Mouse (Mus musculus): ENCODE measurements at regions not wholly inside any gene's neighbourhood (a gene's known extent, or its start where the extent isn't known, plus 50 kb on each side); places are given as distances from the start of the nearest gene placed in this dataset.

DNA sequence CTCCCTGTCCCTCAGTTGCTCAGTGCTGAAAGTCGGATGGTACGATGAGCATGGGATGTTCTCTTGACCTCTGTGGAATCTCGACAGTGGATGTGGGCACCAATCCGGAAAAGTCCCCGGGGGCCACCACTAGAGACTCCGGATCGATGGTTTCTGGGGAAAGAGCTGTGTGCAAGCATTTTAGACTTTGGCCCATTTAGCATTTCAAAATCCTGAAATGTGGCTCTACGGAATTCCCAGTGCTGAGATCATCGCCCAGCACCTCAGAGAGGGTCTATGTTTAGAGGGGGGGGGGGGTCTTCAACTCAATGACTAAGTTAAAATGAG is 68.6 kb downstream of the Tomm20 start:
- 63% methylated on average over 9 of the region's 9 CpGs for WGBS

GRCm38 (mm10) chr8:126876300-126877038 is 69.2 kb downstream of the Tomm20 start:
- H3K27ac ChIP-seq: no peak overlapping the region; the same call in 1 of the 2 replicates
- no peaks in the 10 kb centered on the region for H3K36me3 ChIP-seq
- no peak overlapping the region for H3K4me2 ChIP-seq
- no peaks in the 10 kb centered on the region for H3K27me3 ChIP-seq
- H3K9ac ChIP-seq: no peak overlapping the region
- peaks cover 40% of the 10 kb centered on the region for H3K4me1 ChIP-seq
- H3K4me3 ChIP-seq: no peak overlapping the region
- ATAC-seq (ENCODE audit: insufficient number of reproducible peaks, insufficient read depth, low FRiP score, low TSS enrichment, low read depth): no peak
- 27% methylated on average over 9 of the region's 9 CpGs for WGBS
- no peaks in the 10 kb centered on the region for H3K9me3 ChIP-seq

More for the DNA sequence above, 68.6 kb downstream of the Tomm20 start:
- H3K27me3 ChIP-seq: no peaks in the 10 kb centered on the region
- H3K9ac ChIP-seq: no peak overlapping the region
- no peak overlapping the region for H3K4me3 ChIP-seq
- ATAC-seq (ENCODE audit: insufficient number of reproducible peaks, insufficient read depth, low FRiP score, low TSS enrichment, low read depth): no peak
- no peaks in the 10 kb centered on the region for H3K36me3 ChIP-seq
- H3K4me2 ChIP-seq: no peak overlapping the region
- H3K4me1 ChIP-seq: peaks cover 35% of the 10 kb centered on the region
- no peaks in the 10 kb centered on the region for H3K9me3 ChIP-seq
- no peak overlapping the region; the same call in 1 of the 2 replicates for H3K27ac ChIP-seq

- Histone ChIP-seq H3K4me3 (no peak overlapping the region), H3K9me3 (no peaks in the 10 kb centered on the region), H3K27ac (peak overlapping the region; percentile 23; the same call in 1 of the 2 replicates), H3K9ac (no peak overlapping the region), H3K4me2 (no peak overlapping the region), H3K27me3 (no peaks in the 10 kb centered on the region), H3K4me1 (peaks cover 41% of the 10 kb centered on the region), H3K36me3 (no peaks in the 10 kb centered on the region)
- 84% methylated on average over 7 of the region's 7 CpGs for WGBS
- no peak for ATAC-seq (ENCODE audit: insufficient number of reproducible peaks, insufficient read depth, low FRiP score, low TSS enrichment, low read depth)
These were observed 70.0 kb downstream of the Tomm20 start for GRCm38 (mm10) chr8:126875491-126876155.

GRCm38 (mm10) chr8:126874846-126875245 is 70.8 kb downstream of the Tomm20 start:
- Histone ChIP-seq H3K27ac (no peak overlapping the region), H3K27me3 (no peaks in the 10 kb centered on the region), H3K36me3 (no peaks in the 10 kb centered on the region), H3K4me2 (no peak overlapping the region), H3K4me1 (peaks cover 41% of the 10 kb centered on the region), H3K9me3 (no peaks in the 10 kb centered on the region), H3K4me3 (no peak overlapping the region), H3K9ac (no peak overlapping the region)
- no peak for ATAC-seq (ENCODE audit: insufficient number of reproducible peaks, insufficient read depth, low FRiP score, low TSS enrichment, low read depth)
- WGBS: 96% methylated on average over 1 of the region's 1 CpGs

DNA sequence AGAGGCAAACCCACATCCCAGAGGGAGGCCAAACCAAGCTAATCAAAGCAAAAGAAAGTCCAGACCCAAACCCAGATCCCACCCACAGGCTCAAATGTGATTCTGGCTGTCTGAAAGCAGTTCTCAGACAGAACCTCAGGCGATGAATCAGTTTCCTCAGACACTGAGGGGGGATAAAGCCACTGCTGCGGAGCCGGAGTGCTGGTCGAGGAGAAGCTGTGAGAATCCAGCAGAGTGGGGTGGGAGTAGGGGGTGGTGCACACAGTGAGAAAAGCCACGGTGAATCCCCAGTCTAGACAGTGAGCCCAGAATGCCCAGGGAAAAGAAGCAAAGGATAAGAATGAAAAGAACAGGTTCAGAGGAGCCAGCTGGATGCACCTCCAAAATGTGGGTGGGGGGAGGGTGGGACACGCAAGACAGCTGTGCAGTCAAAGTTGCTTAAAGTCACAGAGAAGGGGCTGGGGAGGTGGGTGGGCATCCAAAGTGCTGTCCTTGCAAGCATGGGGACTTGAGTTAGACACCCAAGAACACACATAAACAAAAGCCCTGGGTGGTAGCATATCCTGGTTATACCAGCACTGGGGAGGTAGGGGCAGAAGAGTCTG is 71.4 kb downstream of the Tomm20 start:
- Histone ChIP-seq H3K4me2 (no peak overlapping the region), H3K4me1 (peaks cover 41% of the 10 kb centered on the region), H3K36me3 (no peaks in the 10 kb centered on the region), H3K9me3 (no peaks in the 10 kb centered on the region), H3K27me3 (no peaks in the 10 kb centered on the region), H3K4me3 (no peak overlapping the region), H3K9ac (no peak overlapping the region), H3K27ac (peak overlapping the region; percentile 81)
- WGBS: 45% methylated on average over 6 of the region's 6 CpGs
- ATAC-seq (ENCODE audit: insufficient number of reproducible peaks, insufficient read depth, low FRiP score, low TSS enrichment, low read depth): no peak

- no peak for ATAC-seq (ENCODE audit: insufficient number of reproducible peaks, insufficient read depth, low FRiP score, low TSS enrichment, low read depth)
- H3K36me3 ChIP-seq: no peaks in the 10 kb centered on the region
- H3K9me3 ChIP-seq: no peaks in the 10 kb centered on the region
- no peak overlapping the region for H3K4me3 ChIP-seq
- H3K27me3 ChIP-seq: no peaks in the 10 kb centered on the region
- no peak overlapping the region for H3K9ac ChIP-seq
- H3K27ac ChIP-seq: 0 out of 2 replicates have a peak overlapping the region, but pooled peaks have one; percentile 81
- WGBS: 54% methylated on average over 7 of the region's 7 CpGs
- peaks cover 41% of the 10 kb centered on the region for H3K4me1 ChIP-seq
- H3K4me2 ChIP-seq: no peak overlapping the region
These were observed 72.3 kb downstream of the Tomm20 start for GRCm38 (mm10) chr8:126873306-126873705.

DNA sequence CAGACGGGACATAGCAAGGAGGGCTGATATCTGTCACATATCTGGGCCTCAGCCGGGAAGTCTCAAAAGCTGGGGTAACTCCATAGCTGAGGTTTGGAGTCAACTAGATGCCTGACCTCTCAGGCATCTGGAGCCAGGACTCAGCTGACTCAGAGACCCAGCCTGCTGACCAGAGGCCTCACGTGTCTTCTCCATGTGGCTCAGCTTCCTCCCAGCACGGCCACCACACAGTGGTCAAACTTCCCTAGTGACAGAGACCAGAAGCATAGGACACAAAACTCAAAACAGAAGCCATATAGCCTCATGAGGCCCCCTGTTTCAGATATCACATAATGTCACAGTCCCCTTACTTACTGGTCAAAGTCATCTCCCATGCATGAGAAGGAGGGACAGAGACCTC is 73.1 kb downstream of the Tomm20 start:
- H3K4me2 ChIP-seq: no peak overlapping the region
- WGBS: 79% methylated on average over 4 of the region's 4 CpGs
- no peaks in the 10 kb centered on the region for H3K27me3 ChIP-seq
- 0 out of 2 replicates have a peak overlapping the region, but pooled peaks have one; percentile 21 for H3K9ac ChIP-seq
- H3K4me3 ChIP-seq: no peak overlapping the region
- no peaks in the 10 kb centered on the region for H3K9me3 ChIP-seq
- peaks cover 41% of the 10 kb centered on the region for H3K4me1 ChIP-seq
- H3K27ac ChIP-seq: 0 out of 2 replicates have a peak overlapping the region, but pooled peaks have one; percentile 81
- no peaks in the 10 kb centered on the region for H3K36me3 ChIP-seq
- no peak for ATAC-seq (ENCODE audit: insufficient number of reproducible peaks, insufficient read depth, low FRiP score, low TSS enrichment, low read depth)

- Histone ChIP-seq H3K4me1 (peaks cover 41% of the 10 kb centered on the region), H3K4me3 (no peak overlapping the region), H3K36me3 (no peaks in the 10 kb centered on the region), H3K27me3 (no peaks in the 10 kb centered on the region), H3K27ac (no peak overlapping the region), H3K9ac (no peak overlapping the region), H3K9me3 (no peaks in the 10 kb centered on the region), H3K4me2 (no peak overlapping the region)
- WGBS: 75% methylated on average over 8 of the region's 8 CpGs
- ATAC-seq (ENCODE audit: insufficient number of reproducible peaks, insufficient read depth, low FRiP score, low TSS enrichment, low read depth): no peak
These were observed 73.5 kb downstream of the Tomm20 start for GRCm38 (mm10) chr8:126872133-126872532.

- no peaks in the 10 kb centered on the region for H3K27me3 ChIP-seq
- H3K27ac ChIP-seq: no peak overlapping the region
- no peak for ATAC-seq (ENCODE audit: insufficient number of reproducible peaks, insufficient read depth, low FRiP score, low TSS enrichment, low read depth)
- H3K4me2 ChIP-seq: no peak overlapping the region
- no peaks in the 10 kb centered on the region for H3K9me3 ChIP-seq
- no peaks in the 10 kb centered on the region for H3K36me3 ChIP-seq
- H3K4me1 ChIP-seq: peaks cover 29% of the 10 kb centered on the region
- no peak overlapping the region for H3K9ac ChIP-seq
- 78% methylated on average over 1 of the region's 1 CpGs for WGBS
- H3K4me3 ChIP-seq: no peak overlapping the region
These were observed 76.2 kb downstream of the Tomm20 start for GRCm38 (mm10) chr8:126869464-126869850.

DNA sequence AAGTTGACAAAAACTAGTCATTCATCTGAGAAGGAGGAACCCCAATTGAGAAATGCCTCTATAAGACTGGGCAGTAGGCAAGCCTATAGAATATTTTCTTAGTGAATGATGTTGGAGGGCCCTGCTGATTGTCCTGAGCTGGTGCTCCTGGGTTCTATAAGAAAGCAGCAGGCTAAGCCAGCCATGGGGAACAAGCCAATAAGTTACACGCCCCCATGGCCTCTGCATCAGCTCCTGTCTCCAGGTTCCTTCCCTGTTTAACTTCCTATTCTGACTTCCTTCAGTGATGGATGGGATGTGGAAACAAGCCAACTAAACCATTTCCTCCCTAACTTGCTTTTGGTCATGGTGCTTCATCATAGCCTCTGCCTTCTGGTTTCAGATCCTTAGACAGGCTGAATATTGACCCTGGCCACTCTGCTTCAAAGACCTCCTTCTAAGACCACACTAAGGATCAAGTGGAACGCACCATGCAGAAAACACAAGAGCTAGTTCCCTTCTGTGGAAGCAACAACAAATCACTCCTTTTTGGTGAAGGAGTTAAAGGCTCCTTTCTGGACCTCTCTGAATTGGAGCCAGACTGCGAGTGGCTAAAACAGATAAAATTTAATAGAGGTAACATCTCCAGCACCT is 76.7 kb downstream of the Tomm20 start:
- no peak overlapping the region for H3K4me2 ChIP-seq
- H3K36me3 ChIP-seq: no peaks in the 10 kb centered on the region
- H3K4me3 ChIP-seq: no peak overlapping the region
- no peaks in the 10 kb centered on the region for H3K9me3 ChIP-seq
- H3K27me3 ChIP-seq: no peaks in the 10 kb centered on the region
- 82% methylated on average over 3 of the region's 3 CpGs for WGBS
- no peak overlapping the region for H3K9ac ChIP-seq
- H3K4me1 ChIP-seq: peaks cover 24% of the 10 kb centered on the region
- no peak for ATAC-seq (ENCODE audit: insufficient number of reproducible peaks, insufficient read depth, low FRiP score, low TSS enrichment, low read depth)
- H3K27ac ChIP-seq: no peak overlapping the region

GRCm38 (mm10) chr8:126867121-126867988 is 78.3 kb downstream of the Tomm20 start:
- Histone ChIP-seq H3K4me1 (peaks cover 9% of the 10 kb centered on the region), H3K27me3 (no peaks in the 10 kb centered on the region), H3K36me3 (no peaks in the 10 kb centered on the region), H3K27ac (no peak overlapping the region), H3K4me2 (no peak overlapping the region), H3K9me3 (no peaks in the 10 kb centered on the region), H3K9ac (no peak overlapping the region), H3K4me3 (no peak overlapping the region)
- no peak for ATAC-seq (ENCODE audit: insufficient number of reproducible peaks, insufficient read depth, low FRiP score, low TSS enrichment, low read depth)
- 84% methylated on average over 14 of the region's 14 CpGs for WGBS

Data from embryonic facial prominence, embryonic 13.5 days (tissue).